Mouse (Mus musculus): ENCODE data around the gene Itpr1.

Gene Itpr1

DNA sequence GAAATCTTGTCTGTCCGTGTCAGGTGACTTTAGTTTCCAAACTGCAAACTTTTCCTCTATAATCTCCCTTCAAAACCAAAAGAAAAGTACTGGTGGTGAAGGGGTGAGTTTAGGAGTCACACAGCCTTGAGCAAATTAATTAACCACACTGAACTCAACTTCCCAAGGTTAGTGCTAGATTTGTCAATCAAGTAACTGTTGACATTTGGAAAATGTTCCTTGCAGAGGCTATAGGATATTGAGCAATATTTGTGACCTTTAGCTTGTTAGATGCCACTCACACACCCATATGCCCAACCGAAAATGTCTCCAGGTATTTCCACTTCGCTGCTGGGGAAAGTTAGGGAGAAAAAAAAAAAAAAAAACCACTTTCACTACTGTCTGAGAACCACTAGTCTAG is 259.0 kb downstream of the Itpr1 start:
- no peak for DNase-seq (ENCODE audit: low spot score)

DNA sequence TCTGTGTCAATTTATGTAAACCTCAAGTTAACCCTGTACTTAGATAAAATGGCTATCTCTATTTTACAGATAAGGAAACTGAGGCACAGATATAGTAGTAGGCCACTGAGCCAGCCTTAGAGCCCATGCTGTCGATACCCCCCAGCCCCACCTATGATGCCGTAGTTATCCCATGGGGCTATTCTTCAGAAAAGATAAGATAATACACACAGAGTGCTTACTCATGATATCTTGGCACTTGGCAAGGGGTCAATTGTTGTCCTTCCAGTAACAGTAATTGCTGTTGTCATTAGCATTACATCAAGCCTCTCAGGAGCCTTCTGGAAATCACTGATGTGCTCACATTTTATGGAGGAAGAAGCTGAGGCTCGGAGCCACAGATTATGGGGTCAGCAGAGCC is 259.9 kb downstream of the Itpr1 start:
- no peak for DNase-seq (ENCODE audit: low spot score)

GRCm38 (mm10) chr6:108476797-108477235 is 263.9 kb downstream of the Itpr1 start:
- no peak for DNase-seq (ENCODE audit: low spot score)

DNA sequence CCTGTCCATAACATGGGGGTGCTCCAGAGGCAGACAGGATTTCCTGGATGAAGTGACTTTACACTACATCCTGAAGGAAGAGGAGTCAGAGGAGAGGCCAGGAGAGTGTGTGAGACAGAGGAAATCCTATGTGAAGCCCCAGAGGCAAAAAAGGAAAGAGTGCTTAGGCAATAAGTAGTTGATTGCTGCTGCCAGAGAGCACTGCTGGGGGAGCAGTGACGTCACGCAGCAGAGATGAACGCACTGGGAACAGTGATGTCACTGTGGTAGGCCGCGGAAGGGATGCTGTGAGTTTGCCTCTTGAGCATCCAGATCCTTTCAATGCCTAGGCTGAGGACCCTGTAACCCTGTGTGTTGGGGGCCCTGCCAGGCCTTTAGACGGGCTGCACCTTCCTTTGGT is 264.7 kb downstream of the Itpr1 start:
- no peak for DNase-seq (ENCODE audit: low spot score)

- no peak for DNase-seq (ENCODE audit: low spot score)
Observed at GRCm38 (mm10) chr6:108481190-108481589, 268.3 kb downstream of the Itpr1 start.

- DNase-seq (ENCODE audit: low spot score) = no peak
Observed at GRCm38 (mm10) chr6:108482464-108482863, 269.6 kb downstream of the Itpr1 start.

GRCm38 (mm10) chr6:108486212-108486992 is 273.5 kb downstream of the Itpr1 start:
- DNase-seq (ENCODE audit: low spot score) = no peak

- DNase-seq (ENCODE audit: low spot score) = no peak
Observed at GRCm38 (mm10) chr6:108487300-108487835, 274.5 kb downstream of the Itpr1 start.

DNA sequence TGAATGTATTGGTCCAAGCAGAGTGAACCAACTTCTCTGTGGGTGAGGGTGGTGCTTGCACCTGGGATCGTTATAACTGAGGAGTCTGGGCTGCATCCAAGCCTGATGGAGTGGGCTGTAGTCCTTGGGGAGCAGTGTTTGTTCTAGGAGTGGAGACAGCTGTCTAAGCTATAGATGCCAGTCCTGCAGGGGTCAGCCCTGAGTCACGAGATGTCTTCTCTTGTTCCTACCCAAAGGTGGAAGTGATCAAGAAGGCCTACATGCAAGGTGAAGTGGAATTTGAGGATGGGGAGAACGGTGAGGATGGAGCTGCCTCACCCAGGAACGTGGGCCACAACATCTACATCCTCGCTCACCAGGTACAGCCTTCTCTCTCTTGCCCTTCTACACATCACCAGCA is 275.4 kb downstream of the Itpr1 start:
- DNase-seq (ENCODE audit: low spot score) = no peak

DNA sequence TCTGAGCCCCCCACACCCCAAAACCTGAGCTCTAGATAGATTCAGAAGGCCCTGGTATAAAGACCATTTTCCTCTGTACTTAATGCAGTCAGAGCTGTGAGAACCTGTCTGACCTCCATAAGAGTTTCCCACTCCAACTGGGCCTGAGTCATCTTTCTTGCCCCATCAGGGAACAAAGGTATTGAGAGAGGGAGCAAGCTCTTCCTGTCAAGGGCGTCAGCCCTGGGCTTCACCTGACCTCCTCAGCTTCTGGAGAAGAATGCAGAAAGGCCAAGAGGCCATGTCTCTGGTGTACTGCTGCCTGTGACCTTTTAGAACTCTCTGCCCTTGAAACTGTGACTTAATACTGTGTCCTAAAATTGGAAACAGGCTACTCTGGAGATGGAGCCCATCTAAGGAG is 279.1 kb downstream of the Itpr1 start:
- no peak for DNase-seq (ENCODE audit: low spot score)

DNA sequence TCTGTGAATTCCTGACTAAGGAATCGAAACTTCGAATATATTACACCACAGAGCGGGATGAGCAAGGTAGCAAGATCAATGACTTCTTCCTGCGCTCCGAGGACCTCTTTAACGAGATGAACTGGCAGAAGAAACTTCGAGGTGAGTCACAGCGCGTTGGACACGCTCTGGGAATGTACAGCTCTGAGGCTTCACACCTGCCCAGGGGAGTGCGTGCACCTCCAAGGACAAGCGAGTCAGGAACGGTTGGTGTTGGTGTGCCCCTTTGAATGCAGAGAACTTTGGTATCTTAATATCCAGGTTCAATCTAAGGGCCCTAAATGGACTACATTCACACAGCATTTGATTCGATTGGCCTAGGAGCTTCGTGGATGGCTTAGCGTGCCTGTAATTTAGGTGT is 280.9 kb downstream of the Itpr1 start:
- no peak for DNase-seq (ENCODE audit: low spot score)

- DNase-seq (ENCODE audit: low spot score) = no peak
Observed at GRCm38 (mm10) chr6:108494185-108494804, 281.4 kb downstream of the Itpr1 start.

GRCm38 (mm10) chr6:108494994-108495393 is 282.1 kb downstream of the Itpr1 start:
- DNase-seq (ENCODE audit: low spot score) = no peak

DNA sequence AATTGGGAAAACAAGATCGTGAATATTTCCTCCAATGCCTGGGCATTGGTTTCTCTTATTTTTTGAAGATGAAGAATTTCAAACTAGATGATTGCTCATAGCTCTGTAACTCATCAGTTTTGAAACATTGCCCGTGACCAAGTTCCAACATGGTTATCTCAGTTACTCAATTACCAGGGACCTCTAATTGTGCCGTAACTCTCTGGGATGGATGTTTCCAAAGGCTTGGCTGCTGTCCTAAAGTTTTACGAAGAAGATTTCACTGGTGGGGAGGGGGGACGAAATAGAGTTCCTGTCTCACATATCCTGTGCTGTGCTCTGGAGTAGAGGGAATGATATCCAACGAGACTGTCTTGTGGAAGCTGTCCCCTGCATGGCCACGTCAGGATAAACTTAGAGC is 285.2 kb downstream of the Itpr1 start:
- DNase-seq (ENCODE audit: low spot score) = no peak

DNA sequence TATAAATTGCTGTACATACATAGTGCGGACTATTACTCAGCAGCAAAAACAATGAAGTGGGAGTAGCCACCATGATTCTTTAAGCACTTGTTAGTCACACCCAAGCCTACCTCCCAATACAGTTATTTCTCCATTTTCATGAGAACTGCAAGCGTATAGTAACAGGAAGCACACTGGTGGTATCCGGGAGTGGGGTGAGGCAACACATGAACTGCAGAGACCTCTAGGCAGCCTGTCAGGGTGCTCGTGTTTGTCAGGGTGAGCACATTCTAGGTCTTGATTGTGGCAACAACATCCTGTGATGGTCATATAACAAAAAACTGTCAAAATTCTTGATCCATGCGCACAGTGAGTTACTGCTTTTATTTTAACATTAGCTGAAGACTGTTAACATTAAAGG is 290.8 kb downstream of the Itpr1 start:
- DNase-seq (ENCODE audit: low spot score) = no peak

- DNase-seq (ENCODE audit: low spot score) = no peak
Observed at GRCm38 (mm10) chr6:108504717-108505116, 291.8 kb downstream of the Itpr1 start.

DNA sequence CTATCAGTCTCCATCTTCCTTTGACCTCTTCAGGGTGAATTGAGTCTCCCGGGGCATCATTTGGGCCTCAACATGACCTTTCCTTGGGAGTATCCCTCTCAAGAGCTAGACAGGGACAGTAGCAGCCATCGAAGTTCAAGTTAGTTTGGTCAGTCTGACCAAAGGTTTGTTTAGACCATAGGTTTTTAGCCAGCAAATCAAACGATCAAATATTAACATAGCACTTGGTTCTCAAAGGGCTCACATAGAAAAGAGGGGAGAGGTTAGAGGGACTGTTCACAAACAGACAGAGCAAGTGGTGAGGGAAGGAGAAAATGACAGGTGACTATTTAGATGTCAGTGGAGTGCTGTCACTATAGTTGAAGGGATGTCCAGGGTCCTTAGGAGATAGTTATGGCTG is 293.3 kb downstream of the Itpr1 start:
- DNase-seq (ENCODE audit: low spot score) = no peak

GRCm38 (mm10) chr6:108507337-108507736 is 294.4 kb downstream of the Itpr1 start:
- DNase-seq (ENCODE audit: low spot score) = no peak

DNA sequence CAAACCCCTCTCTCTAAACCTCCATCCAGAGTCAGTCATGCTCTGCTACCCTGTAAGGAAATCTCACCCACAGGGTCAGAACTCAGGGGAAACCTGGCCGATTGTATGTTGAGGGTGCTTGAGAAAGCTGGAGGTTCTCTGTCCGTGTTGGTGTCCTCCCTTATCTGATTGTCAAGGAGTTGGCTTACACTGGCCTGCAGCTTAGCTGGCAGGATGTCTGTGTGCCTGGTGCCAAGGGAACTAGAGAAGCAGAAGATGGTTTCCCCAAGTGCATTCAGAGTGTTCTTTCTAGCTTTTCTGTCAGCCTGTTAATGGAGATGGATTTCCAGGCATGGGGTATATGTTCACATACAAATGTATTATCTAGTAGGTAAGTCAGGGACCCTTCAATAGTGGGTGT is 296.4 kb downstream of the Itpr1 start:
- no peak for DNase-seq (ENCODE audit: low spot score)

GRCm38 (mm10) chr6:108510101-108510500 is 297.2 kb downstream of the Itpr1 start:
- DNase-seq (ENCODE audit: low spot score) = no peak

- DNase-seq (ENCODE audit: low spot score) = no peak
Observed at GRCm38 (mm10) chr6:108512097-108512496, 299.2 kb downstream of the Itpr1 start.

DNA sequence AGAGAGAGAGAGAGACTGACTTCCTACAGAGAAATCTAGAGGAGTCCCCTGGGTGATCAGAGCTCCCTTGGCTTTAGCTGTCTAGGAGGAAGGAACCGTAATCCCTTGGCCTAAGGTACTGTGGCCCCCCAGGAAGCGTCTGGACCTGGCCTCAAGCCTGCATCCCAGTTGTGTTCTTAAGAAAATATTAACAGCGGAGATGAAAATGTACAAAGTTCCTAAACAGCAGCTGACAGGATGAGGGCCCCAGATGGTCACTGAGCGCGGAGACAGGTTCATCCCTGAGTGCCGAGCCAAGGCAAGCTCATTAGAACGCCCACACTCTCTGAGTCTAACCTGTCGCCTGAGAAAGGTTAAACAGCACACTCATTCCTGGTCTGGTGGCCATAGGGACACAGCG is 300.1 kb downstream of the Itpr1 start:
- DNase-seq (ENCODE audit: low spot score) = no peak

DNA sequence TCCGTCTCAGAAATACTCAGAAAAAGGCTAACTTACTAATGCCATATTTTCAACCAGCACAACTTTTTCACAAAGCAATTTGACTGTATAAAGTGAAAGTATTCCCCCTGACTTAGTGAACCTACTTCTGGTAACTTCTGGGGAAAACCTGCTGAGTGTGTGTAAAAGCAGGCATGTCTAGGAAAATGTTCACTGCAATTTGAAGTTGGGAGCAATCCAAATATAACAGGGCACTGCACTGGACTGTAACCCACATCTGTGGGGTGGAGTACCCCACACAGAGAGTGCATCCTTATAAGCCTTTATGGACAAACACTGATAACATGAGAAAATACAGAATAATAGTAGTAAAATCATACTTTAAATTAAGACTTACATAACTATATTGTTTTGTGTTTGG is 303.4 kb downstream of the Itpr1 start:
- no peak for DNase-seq (ENCODE audit: low spot score)

Data from urinary bladder, postnatal 10 days (tissue).